Mouse (Mus musculus) subcutaneous adipose tissue, adult 2 months (tissue): ENCODE measurements around the gene Vsx2. TPM values are rescaled to one million over a fixed set of nuclear protein-coding genes. Genes with fewer than 3 reads are reported as not detected.

ENCODE experiments used
- polyA plus RNA-seq: library from polyadenylated mRNA; depleted of rRNA; stranded (reverse); fragments of >200 nt; gene quantifications from 2 replicates; pipeline ENCODE4 v1.2.3, GENCODE M21; 2012; ENCODE audit warnings: low replicate concordance; rRNA removed

The Vsx2 gene
- not detected in 2 replicates for polyA plus RNA-seq

DNA sequence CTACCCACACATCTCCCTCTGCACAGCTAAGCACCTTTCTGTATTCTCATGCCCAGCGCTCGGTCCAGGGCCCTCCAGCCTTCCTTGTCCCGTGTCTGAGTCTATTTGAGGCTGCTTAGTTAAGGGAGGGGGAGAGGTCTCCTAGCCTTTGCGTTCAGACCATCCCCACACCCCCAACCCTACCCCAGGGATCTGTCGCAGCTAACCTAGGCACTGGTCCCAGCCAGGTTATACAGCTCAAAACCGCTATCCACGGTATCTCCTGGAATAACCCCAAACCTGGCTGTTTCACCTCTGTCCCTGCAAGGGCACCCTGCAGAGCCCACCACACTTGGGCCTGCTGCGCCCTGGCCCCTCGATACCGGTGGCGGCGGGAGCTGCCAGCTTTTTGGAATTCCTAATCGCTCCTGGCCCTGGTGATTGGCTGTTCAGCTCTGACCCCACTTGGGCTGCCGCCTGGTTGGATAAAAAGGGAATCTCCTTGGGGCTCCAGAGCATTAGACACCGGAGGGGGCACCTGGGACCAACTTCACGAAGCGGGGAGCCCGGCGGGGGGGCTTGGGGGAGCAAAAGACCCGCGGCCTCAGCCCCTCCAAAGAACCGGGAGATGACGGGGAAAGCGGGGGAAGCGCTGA, at the start of gene Vsx2:
Gene Vsx2 (plus strand): TSS at position 427 of the 635 bp plus-strand sequence.

DNA sequence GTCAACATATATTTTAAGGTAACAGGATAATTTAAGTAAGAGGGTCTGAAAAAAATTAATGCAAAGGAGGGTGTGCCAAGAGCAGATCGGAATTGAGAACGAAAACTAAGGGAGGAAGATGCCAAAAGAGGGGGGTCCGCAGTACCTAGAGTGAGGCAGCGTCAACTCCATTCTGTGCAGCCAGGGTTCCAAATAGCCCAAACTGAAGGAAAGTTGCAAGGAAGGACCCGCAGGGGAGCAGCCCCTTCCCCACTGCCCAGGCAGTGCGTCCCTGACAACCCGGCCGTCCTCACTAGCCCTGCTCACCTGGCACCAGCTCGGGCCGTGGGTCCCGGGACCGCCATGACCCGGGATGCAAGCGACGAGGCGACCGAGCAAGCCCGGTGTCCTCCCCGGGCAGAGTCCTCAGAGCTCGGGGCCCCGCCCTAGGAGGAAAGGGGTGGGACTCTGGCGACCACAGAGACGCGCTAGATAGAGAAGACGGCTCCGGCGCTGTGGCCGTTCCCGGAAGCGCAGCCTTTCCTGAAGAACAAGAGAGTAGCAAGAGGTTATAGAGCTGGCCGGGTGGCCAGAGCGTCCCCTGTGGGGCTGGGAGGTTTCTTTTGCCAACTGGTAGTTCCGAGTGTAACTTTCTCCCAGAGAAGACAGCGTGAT, 47.5 kb downstream of the Vsx2 start, which contains the start of gene Abcd4:
Gene Abcd4 (minus strand): TSS at position 437 of the 654 bp plus-strand sequence.

DNA sequence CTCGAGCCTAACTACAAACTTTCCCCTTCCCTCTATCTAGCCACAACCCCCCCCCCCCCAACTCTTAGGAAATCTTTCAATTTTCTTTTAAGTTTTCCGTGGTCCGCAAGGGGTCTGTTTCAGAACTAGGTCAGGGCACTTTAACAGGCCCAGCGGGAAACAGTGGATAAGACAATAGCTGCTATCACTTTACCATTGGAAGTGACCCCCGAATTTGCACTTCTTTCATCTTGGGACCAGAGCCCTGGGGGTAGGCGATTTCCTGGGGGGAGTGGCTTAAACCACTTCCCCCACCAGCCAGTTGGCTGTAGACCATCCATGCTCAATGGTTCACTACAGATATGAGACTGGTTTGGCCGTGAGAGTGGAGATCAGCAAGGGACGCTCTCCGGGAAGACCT, 71.1 kb downstream of the Vsx2 start, which contains the start of gene Vrtn:
Gene Vrtn (plus strand): TSS at position 366 of the 400 bp plus-strand sequence.

Other genes starting within 250 kb of the Vsx2 start
- gene Coq6, start 208.1 kb upstream of the Vsx2 start, polyA plus RNA-seq = 66.8 and 81.5 TPM in 2 replicates
- gene Fam161b, start 207.9 kb upstream of the Vsx2 start, polyA plus RNA-seq = 1.5 and 1.6 TPM in 2 replicates
- gene Entpd5, start 160.7 kb upstream of the Vsx2 start, polyA plus RNA-seq = 14.3 and 18.4 TPM in 2 replicates
- gene Bbof1, start 160.7 kb upstream of the Vsx2 start, polyA plus RNA-seq = 0.22 and 0.27 TPM in 2 replicates
- gene Rnf113a2, start 152.6 kb upstream of the Vsx2 start, polyA plus RNA-seq = 5.2 and 6.0 TPM in 2 replicates
- 83.5 and 170 TPM in 2 replicates for gene Aldh6a1, start 118.8 kb upstream of the Vsx2 start, polyA plus RNA-seq
- 16.7 and 24.1 TPM in 2 replicates for gene Lin52, start 118.3 kb upstream of the Vsx2 start, polyA plus RNA-seq
- gene Abcd4, start 47.7 kb downstream of the Vsx2 start, polyA plus RNA-seq = 34.7 and 35.7 TPM in 2 replicates
- not detected in 2 replicates for gene Vrtn, start 71.3 kb downstream of the Vsx2 start, polyA plus RNA-seq
- not detected in 2 replicates for gene Syndig1l, start 129.1 kb downstream of the Vsx2 start, polyA plus RNA-seq
- gene Npc2, start 203.4 kb downstream of the Vsx2 start, polyA plus RNA-seq = 273 and 604 TPM in 2 replicates
- 76.5 and 154 TPM in 2 replicates for gene Isca2, start 203.5 kb downstream of the Vsx2 start, polyA plus RNA-seq